Mouse (Mus musculus): Measurements from ENCODE around the gene Naa16.

The Naa16 gene

DNA sequence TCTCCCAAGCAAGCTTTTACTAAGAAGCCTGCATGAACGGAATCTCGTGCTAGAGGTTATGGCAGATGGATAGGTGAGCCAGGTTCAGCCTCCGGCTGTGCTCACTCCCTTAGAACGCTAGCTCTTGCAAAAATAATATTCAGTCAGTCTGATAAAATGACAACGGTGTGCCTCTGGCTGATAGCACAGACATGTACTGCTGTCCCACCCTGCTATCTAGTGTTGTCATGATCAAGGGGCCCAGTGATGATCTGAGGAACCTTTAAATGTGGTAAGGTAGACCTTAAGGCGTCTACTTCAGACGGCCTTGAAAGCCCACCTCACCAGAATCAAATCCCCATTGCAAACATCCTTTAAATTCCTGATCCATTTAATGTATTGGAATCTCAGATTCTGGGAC lies 94.4 kb downstream of the Naa16 start:
- no peak for DNase-seq

DNA sequence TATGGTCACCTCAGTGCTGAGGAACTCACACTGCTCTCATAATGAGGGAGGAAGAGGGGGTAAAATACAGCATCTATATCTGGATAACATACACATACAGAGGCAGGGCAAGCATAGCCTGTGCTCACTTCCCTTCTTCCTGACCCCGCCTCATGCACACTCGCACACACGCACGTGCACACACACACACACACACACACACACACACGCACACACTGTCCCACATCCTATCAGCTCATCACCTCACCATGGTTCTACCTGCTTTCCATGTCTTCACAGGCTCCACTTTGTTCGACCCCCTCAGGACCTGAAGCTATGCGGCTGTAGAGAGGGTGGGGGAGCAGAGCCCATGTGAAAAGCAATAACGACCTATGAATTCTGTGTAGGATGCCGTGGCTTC lies 95.0 kb downstream of the Naa16 start:
- DNase-seq: no peak

DNA sequence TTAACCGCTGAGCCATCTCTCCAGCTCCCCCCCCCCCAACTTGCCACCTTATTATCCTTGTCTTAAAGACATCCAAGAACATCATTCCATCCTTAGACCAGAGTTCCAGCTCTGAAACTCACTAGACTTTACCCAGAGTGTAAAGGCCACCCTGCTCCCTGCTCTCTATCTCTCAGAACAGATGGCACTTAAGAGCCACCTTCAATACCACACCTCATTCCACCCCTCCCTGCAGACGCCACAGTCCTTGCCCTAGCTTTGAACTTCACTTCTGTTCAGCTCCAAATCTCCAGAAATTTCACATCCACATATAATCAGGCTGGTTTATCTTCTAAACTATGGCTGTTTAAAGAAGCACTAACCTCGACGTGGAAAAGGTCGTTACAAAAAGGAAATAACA lies 95.6 kb downstream of the Naa16 start:
- no peak for DNase-seq

DNA sequence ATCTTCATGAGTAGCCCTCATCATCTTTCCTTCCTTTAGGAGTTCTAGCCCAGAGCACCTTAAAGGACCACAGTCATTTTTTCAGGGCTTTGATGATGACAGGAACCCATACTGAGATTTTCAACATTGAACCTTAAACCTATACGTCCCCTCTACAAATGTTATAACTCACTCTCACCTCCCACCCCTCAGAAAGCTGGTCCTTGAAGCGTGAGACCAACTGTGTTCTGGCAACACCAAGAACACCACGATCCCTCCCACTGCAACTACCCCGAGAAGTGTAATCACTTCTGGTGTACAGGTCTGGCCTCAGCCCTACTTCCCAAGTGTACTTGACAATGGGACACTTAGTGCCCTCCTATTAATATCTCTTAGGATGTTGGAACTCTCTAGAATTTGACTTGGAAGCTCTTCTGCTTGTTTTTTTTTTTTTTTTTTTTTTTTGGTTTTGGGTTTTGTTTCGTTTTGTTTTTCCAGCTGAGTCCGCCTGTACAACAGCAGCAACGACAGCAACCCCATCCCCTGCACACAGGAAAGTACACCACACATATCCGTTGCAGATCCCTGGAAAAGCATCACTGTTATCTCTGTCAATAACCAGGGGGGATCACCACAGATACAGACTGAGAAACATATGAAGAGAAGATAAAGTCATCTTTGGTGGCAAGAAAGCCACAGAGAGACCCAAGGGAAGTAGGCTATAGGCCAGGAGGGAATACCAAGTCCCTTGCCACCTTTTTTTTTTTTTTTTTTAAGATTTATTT lies 96.3 kb downstream of the Naa16 start:
- DNase-seq: no peak

DNA sequence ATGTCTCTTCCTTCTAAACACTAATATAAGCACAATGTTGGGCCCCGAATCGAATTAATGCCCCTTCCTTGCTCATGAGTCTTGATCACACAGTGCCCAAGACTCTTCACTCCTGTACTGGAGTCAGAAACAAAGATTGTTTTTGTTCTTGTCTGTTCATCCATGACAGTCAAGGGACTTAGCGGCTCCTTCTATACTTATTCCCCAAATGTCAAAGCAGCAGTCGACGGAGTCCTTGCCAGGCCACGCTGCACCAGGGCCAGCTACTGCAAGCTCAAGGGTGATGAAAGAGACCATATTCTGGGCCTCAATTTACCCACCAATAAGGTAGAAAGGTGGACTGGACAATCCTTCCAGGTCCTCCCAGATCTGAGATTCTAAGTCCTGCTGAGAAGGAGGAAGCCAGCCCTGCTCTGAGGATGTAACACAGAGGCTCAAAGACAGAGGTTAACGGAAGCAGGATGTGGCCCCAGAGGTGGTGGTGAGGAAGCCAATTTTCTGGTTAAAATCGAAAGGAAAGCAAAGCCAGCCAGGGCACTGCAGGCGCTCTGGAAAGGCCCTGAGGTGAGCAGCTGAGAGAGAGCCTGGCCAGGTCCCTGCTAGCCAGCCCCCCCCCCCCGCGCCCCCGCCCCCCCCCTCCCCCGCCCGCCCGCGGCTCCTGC lies 97.3 kb downstream of the Naa16 start:
- DNase-seq: no peak

DNA sequence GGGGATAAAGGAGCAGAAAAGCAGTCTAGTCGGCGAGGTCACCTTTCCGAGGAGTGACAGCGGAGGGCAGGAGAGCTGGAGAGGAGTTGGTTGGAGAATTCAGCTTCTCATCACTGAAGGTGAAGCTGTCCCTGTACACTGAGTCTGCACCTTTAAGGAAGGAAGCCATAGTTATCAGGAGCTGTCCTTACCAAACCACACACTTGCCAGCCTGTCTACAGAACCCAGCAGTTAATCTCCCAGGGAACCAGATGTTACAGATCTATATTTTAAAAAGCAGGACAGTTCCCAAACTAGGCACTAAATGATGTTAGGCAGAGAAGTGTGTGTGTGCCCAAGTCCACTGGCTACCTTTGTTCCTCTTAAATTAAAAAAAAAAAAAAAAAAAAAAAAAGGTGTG lies 98.9 kb downstream of the Naa16 start:
- DNase-seq: no peak

DNA sequence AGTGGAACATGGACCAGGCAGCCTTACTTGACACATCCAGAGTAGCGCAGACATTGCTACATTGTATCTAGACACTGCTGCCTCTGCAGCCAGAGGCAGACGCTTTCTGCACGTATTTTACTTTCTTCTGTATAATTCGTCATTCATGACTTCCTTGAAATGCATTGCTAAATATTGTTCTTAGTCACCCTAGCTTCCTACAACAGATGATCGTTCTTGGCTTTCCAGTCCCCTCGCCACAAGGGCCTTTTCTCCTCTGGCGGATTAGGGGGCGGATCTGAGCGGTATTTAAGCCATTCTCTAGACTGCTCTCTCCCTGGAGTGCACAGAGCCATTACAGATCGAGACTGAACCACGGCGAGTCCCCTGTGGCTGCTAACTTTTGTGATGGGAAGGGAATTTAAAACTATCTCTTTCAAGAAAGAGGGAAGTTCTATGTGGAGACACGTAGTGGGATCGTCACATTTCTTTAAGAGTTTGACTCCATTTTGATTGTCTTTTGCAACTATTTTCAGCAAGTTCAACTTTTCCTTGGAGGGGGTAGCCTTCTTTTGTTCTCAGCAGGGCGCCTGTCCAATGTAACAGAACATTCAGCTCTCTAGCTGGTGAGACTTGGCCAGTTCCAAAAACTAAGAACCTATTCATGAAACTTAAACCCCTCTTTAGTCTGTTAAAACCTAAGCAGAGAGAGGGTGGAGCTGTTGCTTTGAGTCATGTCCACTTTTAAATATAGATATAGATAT lies 99.7 kb downstream of the Naa16 start:
- DNase-seq: no peak

DNA sequence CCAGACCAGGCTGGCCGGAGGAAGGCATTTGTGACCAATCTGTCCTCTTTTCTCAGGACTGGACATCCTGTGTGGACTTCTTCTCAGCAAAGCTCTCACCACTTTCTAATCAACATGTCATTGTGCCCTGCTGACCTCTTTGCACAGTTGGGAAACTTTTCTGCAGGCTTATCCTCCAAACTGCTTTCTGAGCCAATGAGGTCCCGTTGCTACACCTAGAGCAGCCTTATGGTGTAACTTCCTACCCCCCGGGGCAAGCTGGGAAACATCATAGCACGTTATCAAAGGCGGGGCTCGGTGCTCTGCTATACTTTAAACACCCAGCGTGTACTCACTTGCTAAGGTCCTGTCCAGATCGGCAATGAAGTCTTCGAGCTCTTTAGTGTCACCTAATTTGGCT lies 100.7 kb downstream of the Naa16 start:
- DNase-seq: no peak

DNA sequence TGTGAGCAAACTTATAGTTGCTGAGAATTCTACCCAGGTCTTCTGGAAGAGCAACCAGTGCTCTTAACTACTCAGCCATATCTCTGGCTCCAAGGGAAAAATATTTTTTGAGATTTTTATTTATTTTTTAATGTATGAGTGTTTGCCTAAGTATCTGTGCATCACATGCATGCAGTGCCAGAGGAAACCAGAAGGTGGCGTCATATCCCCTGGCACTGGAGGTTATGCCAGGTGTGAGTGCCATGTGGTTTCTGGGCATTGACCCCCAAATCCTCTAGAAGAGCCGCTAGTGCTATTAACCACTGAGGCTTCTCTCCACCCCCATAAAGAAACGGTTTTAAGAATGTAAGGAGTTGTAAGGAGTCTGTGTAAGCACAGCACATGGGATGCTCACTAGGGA lies 102.3 kb downstream of the Naa16 start:
- no peak for DNase-seq

DNA sequence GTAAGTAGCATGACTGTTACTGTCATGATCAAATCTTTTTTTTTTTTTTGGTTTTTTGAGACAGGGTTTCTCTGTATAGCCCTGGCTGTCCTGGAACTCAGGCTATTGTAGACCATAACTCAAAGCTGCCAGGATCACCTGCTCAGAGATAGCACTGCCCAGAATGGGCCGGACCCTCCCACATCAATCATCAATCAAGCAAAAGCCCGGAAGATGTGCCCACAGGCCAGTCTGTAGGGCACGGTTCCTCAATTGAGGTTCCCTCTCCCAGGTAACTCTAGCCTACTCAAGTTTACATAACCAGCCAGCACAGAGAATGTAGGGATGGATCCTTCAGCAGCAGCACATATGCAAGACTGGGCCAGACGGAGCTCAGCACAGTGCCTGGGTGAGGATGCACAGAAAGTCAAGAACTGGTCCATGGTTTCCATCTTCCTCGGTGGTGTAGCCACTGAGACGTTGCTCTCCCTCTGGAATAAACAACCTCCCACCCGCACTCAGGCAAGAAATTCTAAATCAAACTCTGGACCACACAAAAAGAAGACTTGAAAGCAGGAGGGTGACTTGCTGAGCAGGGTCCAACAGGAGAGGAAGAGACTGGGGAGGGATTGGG lies 103.2 kb downstream of the Naa16 start:
- no peak for DNase-seq

DNA sequence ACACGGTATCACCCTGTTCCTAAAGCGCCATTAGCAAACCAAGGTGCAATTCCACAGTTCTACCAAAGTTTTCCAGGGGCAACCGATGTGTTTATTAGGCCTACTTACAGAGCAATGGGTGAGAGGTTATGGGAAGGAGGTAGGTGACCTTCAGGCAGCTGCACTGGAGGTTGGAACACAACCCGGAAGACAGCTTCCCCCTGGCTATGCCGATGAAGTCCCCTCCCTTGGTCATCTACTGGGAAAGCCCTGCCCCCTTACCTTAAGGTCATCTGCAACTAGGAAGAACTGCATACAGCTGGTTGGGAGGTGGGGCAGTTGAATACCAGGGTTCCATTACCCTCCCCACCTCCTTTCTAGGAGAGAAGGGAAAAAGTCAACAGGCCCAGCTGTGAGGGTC lies 105.0 kb downstream of the Naa16 start:
- DNase-seq: no peak

DNA sequence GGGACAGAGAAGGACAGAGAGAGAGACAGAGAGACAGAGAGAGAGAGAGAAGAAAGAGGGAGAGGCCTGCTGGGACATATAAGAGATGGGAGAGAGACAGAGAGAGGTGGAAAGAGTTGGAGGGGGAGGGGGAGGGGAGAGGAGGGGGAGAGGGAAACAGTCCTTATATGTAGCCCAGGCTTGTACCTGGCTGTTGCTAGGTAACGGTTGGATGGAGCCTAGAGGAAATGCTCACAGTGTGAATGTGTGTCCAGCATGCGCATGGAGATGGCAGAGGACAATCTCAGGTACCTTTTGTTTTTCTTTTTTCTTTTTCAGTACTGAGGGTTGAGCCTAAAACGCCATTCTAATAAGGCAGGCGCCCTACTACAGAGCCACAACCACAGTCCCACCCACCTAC lies 106.0 kb downstream of the Naa16 start:
- DNase-seq: no peak

DNA sequence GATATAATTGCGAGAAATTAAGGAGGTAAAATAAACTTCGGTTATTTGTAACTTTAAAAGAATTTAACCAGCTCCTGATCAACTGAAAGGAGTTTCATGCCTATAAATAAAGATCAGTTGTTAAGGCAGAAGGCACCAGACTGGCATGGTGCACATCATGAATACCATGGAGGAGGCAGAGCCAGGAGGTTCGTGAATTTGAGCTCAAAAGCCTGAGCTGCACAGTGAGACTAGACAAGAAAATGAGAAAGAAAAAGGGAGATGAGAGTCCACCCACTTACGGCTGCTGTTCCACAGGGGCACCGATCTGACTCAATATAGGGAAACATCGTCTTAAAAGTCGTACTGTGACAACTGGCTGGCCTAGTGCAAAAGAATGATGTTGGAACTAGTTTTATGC lies 106.6 kb downstream of the Naa16 start:
- no peak for DNase-seq

DNA sequence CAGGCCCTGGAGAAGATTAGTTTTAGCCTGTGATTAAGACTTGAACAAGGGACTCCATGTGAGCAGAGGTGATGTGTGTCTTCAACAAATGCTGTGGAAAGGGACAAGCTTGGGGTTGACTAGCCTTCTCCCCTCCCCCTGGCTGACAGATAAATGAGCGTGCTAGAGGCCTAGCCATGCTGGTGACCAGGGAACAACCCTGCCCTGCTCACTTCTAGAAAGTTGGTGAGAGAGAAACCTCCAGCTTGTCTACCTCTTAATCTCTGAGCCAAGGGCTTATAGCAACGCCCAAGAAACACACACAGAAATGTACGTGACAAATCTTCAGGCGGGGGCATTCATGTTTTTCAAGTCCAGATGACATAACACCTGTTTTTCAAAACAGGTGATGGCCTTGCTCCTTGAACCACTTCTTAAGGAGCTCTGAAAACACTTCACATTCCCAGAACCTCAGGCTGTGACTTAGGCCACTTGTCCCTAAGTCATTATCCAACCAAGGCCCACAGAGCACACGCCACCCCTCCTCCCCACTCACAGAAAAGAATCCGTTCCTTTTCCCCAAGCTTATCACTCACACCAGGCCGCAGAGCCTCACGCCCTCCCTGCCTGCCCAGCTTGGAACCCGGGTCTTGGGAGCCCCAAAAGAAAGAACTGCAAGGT lies 108.6 kb downstream of the Naa16 start:
- no peak for DNase-seq

DNA sequence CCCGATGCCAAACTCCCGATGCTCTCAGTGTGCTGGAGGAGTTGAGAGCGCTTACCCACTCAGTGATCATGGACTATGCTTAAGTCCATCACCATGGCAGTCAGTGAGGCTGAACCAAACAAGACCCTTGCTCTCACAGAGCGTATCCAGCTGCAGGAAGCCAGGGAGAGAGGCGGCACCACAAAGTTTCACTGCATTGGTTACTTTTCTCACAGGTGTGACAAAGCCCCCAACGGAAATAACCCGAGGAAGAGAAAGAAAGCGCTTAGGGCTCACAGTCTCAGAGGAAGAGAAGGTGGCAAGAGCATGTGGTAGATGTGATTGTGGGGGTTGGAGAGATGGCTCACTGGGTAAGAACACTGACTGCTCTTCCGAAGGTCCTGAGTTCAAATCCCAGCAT lies 110.1 kb downstream of the Naa16 start:
- DNase-seq: no peak

DNA sequence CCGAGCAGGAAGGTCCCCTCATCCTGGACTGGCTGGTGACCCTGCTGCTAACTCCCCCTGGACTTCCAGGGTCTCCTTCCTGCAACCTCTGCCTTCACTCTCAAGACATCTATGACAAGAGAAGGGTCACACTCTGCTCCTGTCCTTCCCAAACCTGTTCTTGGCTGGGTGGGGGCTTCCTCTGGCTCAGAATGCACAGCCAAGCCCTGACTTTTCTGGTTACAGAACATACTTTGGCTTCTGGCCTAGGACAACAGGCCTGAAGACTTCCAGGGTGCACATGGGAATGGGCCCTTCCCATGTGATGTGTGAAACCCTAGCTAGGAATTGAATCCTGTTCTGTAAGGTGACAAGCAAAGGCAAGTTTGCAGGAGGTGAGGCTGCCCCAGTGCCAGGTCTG lies 111.1 kb downstream of the Naa16 start:
- DNase-seq: no peak

DNA sequence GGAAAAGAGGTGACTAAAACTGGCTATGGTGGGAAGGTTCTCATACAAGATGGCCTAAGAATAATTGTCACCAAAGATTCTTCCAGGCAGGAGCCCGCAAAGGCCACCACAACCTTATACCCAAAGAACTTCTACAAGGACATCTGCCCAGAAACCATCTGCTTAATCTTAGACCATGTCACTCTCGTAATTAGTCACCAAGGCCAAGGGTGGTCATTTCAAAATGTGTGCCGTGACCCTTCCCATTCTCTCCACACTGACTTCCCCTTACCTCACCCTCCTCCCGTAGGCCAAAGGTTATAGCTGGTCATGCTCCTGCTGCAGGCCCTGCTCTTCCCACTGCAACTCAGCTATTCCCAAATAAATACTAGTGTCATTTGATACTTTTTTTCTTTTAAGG lies 111.7 kb downstream of the Naa16 start:
- no peak for DNase-seq

DNA sequence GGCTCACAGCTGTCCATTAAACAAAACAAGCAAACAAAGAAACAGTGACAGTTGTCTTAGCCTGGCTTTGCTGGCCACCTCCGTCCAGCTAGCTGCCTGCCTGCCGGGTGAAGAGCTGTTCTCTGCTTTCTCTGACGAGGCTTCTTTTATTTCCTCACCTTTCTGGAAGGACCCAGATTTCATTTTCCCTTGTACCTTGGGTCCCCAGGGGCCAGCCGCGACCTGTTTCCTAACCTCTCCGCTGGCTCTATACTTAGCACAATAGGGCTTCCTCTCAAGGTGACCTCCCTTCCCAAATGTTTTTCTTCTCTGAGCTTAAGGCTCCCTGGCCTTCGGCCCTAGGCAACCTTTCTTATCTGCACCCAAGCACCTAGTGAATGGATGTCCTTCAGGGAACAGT lies 112.7 kb downstream of the Naa16 start:
- no peak for DNase-seq

DNA sequence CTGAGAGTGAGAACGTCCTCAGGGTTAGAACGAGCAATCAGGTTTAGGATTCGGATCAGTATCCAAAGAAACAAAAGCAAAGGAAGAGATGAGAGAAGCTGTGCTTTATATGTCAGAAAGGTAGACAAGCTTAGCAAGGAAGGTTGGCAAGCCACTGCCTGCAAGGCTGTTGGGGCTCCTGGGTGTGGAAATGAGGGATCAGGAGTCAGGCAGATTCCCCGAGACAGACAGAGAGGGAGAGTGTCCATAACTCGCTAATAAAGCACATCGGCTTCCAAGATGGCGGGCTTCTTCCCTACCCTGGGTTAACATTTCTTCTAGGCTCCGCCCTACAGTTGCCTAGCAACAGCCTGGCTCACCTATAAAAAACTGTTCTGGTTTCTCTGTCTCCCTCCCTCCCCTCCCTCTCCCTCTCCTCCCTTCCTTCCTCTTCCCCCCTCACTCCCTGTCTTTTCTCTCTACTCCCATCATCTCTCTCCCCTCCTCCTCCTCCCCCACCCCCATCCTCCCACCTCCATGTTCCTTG lies 114.6 kb downstream of the Naa16 start:
- no peak for DNase-seq

DNA sequence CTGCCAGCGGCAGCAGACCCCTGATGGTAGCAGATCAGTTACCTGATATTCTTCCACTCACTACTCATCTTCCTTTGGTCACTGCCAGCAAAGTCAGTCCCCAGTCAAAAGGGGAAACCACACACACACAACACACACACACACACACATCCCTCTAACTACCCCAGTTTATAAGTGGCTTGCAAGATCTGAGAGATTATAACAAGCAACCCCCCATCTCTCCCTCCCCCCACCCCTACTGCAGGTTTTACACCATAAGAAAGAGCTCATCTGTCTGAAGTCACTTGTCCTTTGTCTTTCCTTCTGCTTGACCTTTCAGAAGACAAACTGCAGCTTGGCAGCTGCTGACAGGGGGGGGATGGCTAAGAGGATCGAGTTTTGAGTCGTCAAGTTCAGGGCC lies 115.1 kb downstream of the Naa16 start:
- no peak for DNase-seq

All from cerebellum, adult 9-10 months (tissue).